Mouse (Mus musculus) liver, embryonic 14.5 days (tissue): ENCODE results near the gene Gjb2.

Experiments
- CTCF ChIP-seq: IDR thresholded peaks from 2 replicates; pipeline ENCODE4 v1.5.1; 2016; ENCODE audit warnings: antibody characterized with exemption, low read depth, control low read depth
- EP300 ChIP-seq: IDR thresholded peaks from 2 replicates; pipeline ENCODE4 v1.6.1; 2016; ENCODE audit warnings: antibody characterized with exemption, low read depth

DNA sequence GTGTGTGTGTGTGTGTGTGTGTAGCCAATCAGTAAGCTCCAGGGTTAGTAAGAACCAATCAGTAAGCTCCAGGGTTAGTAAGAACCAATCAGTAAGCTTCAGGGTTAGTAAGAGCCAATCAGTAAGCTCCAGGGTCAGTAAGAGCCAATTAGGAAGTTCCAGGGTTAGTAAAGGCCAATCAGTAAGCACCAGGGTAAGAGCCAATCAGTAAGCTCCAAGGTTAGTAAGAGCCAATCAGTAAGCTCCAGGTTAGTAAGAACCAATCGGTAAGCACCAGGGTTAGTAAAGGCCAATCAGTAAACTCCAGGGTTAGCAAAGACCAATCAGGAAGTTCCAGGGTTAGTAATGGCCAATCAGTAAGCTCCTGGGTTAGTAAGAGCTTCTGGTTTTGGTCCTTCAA lies 21.6 kb downstream of the Gjb2 start:
- TF ChIP-seq CTCF (no peak), EP300 (no peak)
